11 mouse cellular contexts compared by ENCODE assay signal in the genomic region with DNA sequence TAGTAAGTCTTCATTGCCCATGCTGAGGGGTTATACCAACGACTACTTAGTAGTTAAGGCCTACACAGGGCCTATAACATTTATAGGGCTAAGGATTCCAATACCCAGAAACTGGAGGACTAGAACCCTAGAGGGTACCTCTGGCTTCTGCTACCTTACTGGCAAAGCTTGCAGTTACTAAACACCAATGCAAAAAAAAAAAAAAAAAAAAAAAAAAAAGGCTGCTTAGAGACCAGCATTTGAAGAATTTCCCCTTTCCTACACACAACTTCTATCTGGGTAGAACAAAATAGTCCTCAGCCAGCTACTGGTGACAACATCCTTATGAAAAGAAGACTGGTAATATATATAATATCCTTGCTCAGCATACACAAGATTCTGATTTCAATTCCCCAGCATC. TPM values are rescaled to one million over a fixed set of nuclear protein-coding genes. Genes with fewer than 3 reads are reported as not detected.
DNase-seq lines count a peak whose midpoint lies in the region; ATAC-seq and TF ChIP-seq lines count a peak whose summit lies in the region.
"Had no signal": no experiment of that assay in that cellular context is flagged by ENCODE, and none has a peak within 500 bp of the region (broad histone marks: within the 10 kb centered on the region; RNA-seq: fewer than 3 reads in every experiment).

No protein-coding gene starts in this region.

- no peaks in the 10 kb centered on the region for H3K9me3 ChIP-seq in heart, embryonic 11.5 days (replicated peaks; ENCODE audit: control insufficient read depth, low read length)
- H3K9me3 ChIP-seq in kidney, embryonic 16.5 days (ENCODE audit: low read length) = no peaks in the 10 kb centered on the region
- no peaks in the 10 kb centered on the region for H3K9me3 ChIP-seq in MEL (replicated peaks; ENCODE audit: insufficient read depth, low read length)
- peaks cover 5% of the 10 kb centered on the region; the same call in 1 of the 2 replicates for H3K9me3 ChIP-seq in liver, embryonic 15.5 days (replicated peaks)
- H3K9me3 ChIP-seq: embryonic facial prominence, embryonic 13.5 days had no signal

- no peaks in the 10 kb centered on the region for H3K27me3 ChIP-seq in heart, embryonic 11.5 days (ENCODE audit: control insufficient read depth, insufficient read depth, low read length)
- no peaks in the 10 kb centered on the region for H3K27me3 ChIP-seq in kidney, embryonic 16.5 days (ENCODE audit: insufficient read depth, low read length)
- no peaks in the 10 kb centered on the region for H3K27me3 ChIP-seq in MEL (ENCODE audit: control insufficient read depth in 1 of 2, insufficient read depth in 2 of 2, low read length in 2 of 2)
- no peaks in the 10 kb centered on the region for H3K27me3 ChIP-seq in liver, embryonic 15.5 days
- H3K27me3 ChIP-seq: embryonic facial prominence, embryonic 13.5 days had no signal

- H3K4me3 ChIP-seq in heart, embryonic 11.5 days (ENCODE audit: low read depth, low read length) = no peak overlapping the region
- H3K4me3 ChIP-seq in kidney, embryonic 16.5 days (ENCODE audit: low read length) = no peak overlapping the region
- H3K4me3 ChIP-seq in MEL (ENCODE audit: control insufficient read depth in 1 of 2, insufficient read depth in 1 of 2, low read depth in 2 of 2, low read length in 2 of 2) = no peak overlapping the region
- H3K4me3 ChIP-seq in liver, embryonic 15.5 days (replicated peaks) = no peak overlapping the region
- H3K4me3 ChIP-seq: embryonic facial prominence, embryonic 13.5 days had no signal

- TF ChIP-seq RAD21 in MEL (IDR thresholded peaks at IDR 0.05; ENCODE audit: low read depth, low read length) = no peak

- no peak for DNase-seq in heart, adult 11 months
- no peak for DNase-seq in kidney, adult 8-10 months
- no peak for DNase-seq in MEL (ENCODE audit: low read depth, low spot score)
- DNase-seq in right cerebral cortex, postnatal 4 days = no peak
- DNase-seq in left cerebral cortex, adult 8-10 months (ENCODE audit: low spot score in 2 of 2) = no peak
- DNase-seq: kidney, adult 9 months; thymus, postnatal 25 days had no signal

- H3K9ac ChIP-seq in heart, embryonic 11.5 days (ENCODE audit: low read depth, low read length) = no peak overlapping the region
- H3K9ac ChIP-seq in kidney, embryonic 16.5 days (replicated peaks; ENCODE audit: low read length) = no peak overlapping the region
- no peak overlapping the region for H3K9ac ChIP-seq in MEL (ENCODE audit: control insufficient read depth, low read depth, low read length, poor library complexity, severe bottlenecking)
- H3K9ac ChIP-seq in liver, embryonic 15.5 days = no peak overlapping the region

- no peaks in the 10 kb centered on the region for H3K36me3 ChIP-seq in heart, embryonic 11.5 days (ENCODE audit: control insufficient read depth, insufficient read depth, low read length)
- no peaks in the 10 kb centered on the region; the same call in 1 of the 2 replicates for H3K36me3 ChIP-seq in kidney, embryonic 16.5 days (ENCODE audit: insufficient read depth, low read length)
- H3K36me3 ChIP-seq in MEL (ENCODE audit: control insufficient read depth in 1 of 2, insufficient read depth in 2 of 2, low read length in 2 of 2) = peaks cover 10 to 41% of the 10 kb centered on the region in 2 experiments
- H3K36me3 ChIP-seq in liver, embryonic 15.5 days (replicated peaks) = peaks cover 21% of the 10 kb centered on the region
- H3K36me3 ChIP-seq: embryonic facial prominence, embryonic 13.5 days had no signal

- H3K4me1 ChIP-seq in heart, embryonic 11.5 days (ENCODE audit: control insufficient read depth, insufficient read depth, low read length) = peaks cover 17% of the 10 kb centered on the region
- H3K4me1 ChIP-seq in kidney, embryonic 16.5 days (ENCODE audit: insufficient read depth, low read length) = peaks cover 28% of the 10 kb centered on the region
- peaks cover 20 to 32% of the 10 kb centered on the region in 2 experiments for H3K4me1 ChIP-seq in MEL (ENCODE audit: control insufficient read depth in 1 of 2, insufficient read depth in 2 of 2, low read length in 2 of 2)
- peaks cover 77% of the 10 kb centered on the region for H3K4me1 ChIP-seq in liver, embryonic 15.5 days (replicated peaks)

- H3K79me2 ChIP-seq in MEL (ENCODE audit: control insufficient read depth, insufficient read depth, low read length, poor library complexity) = peaks cover 51% of the 10 kb centered on the region

- no peak for TF ChIP-seq POLR2A in MEL (IDR thresholded peaks at IDR 0.05; ENCODE audit: control insufficient read depth in 1 of 2, insufficient read depth in 1 of 2, low read depth in 1 of 2, low read length in 2 of 2, poor library complexity in 1 of 2)

- no peak overlapping the region for H3K4me2 ChIP-seq in heart, embryonic 11.5 days
- no peak overlapping the region for H3K4me2 ChIP-seq in kidney, embryonic 16.5 days (replicated peaks; ENCODE audit: low read depth, low read length)
- no peak overlapping the region for H3K4me2 ChIP-seq in liver, embryonic 15.5 days
- H3K4me2 ChIP-seq: embryonic facial prominence, embryonic 13.5 days had no signal

- no peak for TF ChIP-seq CTCF in MEL (IDR thresholded peaks at IDR 0.05 in 2 of 3, conservative IDR thresholded peaks at IDR 0.05 in 1 of 3; ENCODE audit: control insufficient read depth in 1 of 3, insufficient read depth in 1 of 3, low read depth in 2 of 3, low read length in 3 of 3, poor library complexity in 1 of 3, severe bottlenecking in 1 of 3)

- 70% methylated on average over 1 of the region's 1 CpGs for WGBS in heart, embryonic 11.5 days (ENCODE audit: insufficient replicate concordance)
- 23% methylated on average over 1 of the region's 1 CpGs for WGBS in kidney, embryonic 16.5 days
- 32% methylated on average over 1 of the region's 1 CpGs for WGBS in liver, embryonic 15.5 days (ENCODE audit: insufficient replicate concordance)

- peak overlapping the region; percentile 77 for H3K27ac ChIP-seq in heart, embryonic 11.5 days (ENCODE audit: low read depth, low read length)
- H3K27ac ChIP-seq in kidney, embryonic 16.5 days (ENCODE audit: low read length) = peak overlapping the region; percentile 76
- no peak overlapping the region for H3K27ac ChIP-seq in MEL (ENCODE audit: control insufficient read depth, low read depth, low read length)
- 0 out of 2 replicates have a peak overlapping the region, but pooled peaks have one; percentile 48 for H3K27ac ChIP-seq in liver, embryonic 15.5 days (replicated peaks)

- no peak for ATAC-seq in heart, embryonic 11.5 days (replicated peaks; ENCODE audit: insufficient number of reproducible peaks, low FRiP score, low TSS enrichment)
- ATAC-seq in kidney, embryonic 16.5 days (ENCODE audit: low FRiP score, low TSS enrichment) = no peak
- no peak for ATAC-seq in liver, embryonic 15.5 days (ENCODE audit: insufficient read depth)

- no peak for TF ChIP-seq EP300 in MEL (IDR thresholded peaks at IDR 0.05; ENCODE audit: low read depth in 1 of 2, low read length in 2 of 2)

TF ChIP-seq in MEL, 35 proteins besides CTCF, POLR2A, EP300 and RAD21:
- TF ChIP-seq ZC3H11A (IDR thresholded peaks at IDR 0.05; ENCODE audit: low read depth, low read length) (no peak), ZNF384 (IDR thresholded peaks at IDR 0.05; ENCODE audit: low read depth, low read length) (peak; percentile 94)
TF ChIP-seq in MEL: peak in this region for 1.

RNA-seq across cellular contexts. Expression of a gene that starts 29.7 kb away (rescaled TPM):
- polyA plus RNA-seq in heart, embryonic 11.5 days (2014; fragmentation: Nextera tagmentation; extraction: Ambion mirVana) = 79.6 and 85.3 TPM in 2 replicates
- polyA plus RNA-seq in kidney, embryonic 16.5 days (2015; fragmentation: Nextera tagmentation; extraction: Ambion mirVana) = 76.6 and 81.1 TPM in 2 replicates
- 68.8 and 75.3 TPM in 2 replicates for total RNA-seq in MEL (2012; rRNA removed)
- polyA plus RNA-seq in MEL (2012; ENCODE audit: insufficient read depth in 1 of 2, insufficient read length in 2 of 2, low read depth in 1 of 2, low replicate concordance in 2 of 2, missing spikeins in 1 of 2) = 10 to 100 TPM in 1 of 2 experiments, not detected in 1; 63.1 TPM
- 88.8 and 96.4 TPM in 2 replicates for polyA plus RNA-seq in liver, embryonic 15.5 days (2015; fragmentation: Nextera tagmentation; extraction: Ambion mirVana)
- 10 to 100 TPM; 36.5 to 43.7 (median 39.9) TPM for total RNA-seq in left cerebral cortex, adult 8-10 months (2022)

RNA-seq across cellular contexts. Expression of a gene that starts 58.1 kb away (rescaled TPM):
- polyA plus RNA-seq in heart, embryonic 11.5 days (2014; fragmentation: Nextera tagmentation; extraction: Ambion mirVana) = 200 and 209 TPM in 2 replicates
- 215 and 220 TPM in 2 replicates for polyA plus RNA-seq in kidney, embryonic 16.5 days (2015; fragmentation: Nextera tagmentation; extraction: Ambion mirVana)
- total RNA-seq in MEL (2012; rRNA removed) = 113 and 121 TPM in 2 replicates
- polyA plus RNA-seq in MEL (2012; ENCODE audit: insufficient read depth in 1 of 2, insufficient read length in 2 of 2, low read depth in 1 of 2, low replicate concordance in 2 of 2, missing spikeins in 1 of 2) = 100 to 1,000 TPM in 1 of 2 experiments, not detected in 1; 192 TPM
- 98.0 and 119 TPM in 2 replicates for polyA plus RNA-seq in liver, embryonic 15.5 days (2015; fragmentation: Nextera tagmentation; extraction: Ambion mirVana)
- total RNA-seq in left cerebral cortex, adult 8-10 months (2022) = 10 to 100 TPM; 46.1 to 50.2 (median 48.4) TPM
